Comparison of ENCODE assay signal across 9 mouse cellular contexts in the genomic region with DNA sequence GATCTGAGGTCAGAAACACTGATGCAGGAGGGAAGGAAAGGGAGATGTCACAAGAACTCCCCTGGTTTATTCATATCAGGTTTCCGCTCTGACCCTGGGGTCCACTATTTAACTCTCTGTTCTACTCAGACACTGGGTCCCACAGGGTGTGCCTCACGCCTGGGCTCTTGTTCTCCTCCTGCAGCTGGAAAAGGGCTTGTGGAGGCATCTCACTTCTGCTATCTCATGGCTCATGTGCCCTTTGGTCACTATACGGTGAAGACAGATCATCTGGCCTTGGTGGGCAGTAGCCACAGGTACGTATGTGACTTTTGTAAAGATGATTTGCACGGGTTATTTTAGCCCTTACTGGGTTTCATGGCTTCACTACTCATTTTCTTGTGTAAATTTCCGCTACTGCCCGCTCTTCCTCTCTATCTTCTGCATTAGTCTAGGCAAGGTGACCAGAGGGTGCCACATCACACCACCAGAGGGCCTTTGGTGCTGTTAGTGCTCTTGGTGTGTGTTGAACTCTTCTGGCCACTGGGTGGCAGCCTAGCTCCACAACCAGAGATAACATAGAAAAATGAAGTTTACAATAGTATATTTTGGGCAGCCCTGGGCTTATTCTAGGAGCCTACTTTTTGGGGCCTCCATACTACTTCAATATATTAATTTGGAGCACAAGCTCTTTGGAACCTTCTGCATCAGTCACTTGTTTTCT. TPM values are rescaled to one million over a fixed set of nuclear protein-coding genes. Genes with fewer than 3 reads are reported as not detected.
DNase-seq lines count a peak whose midpoint lies in the region; TF ChIP-seq lines count a peak whose summit lies in the region.
"Had no signal": no experiment of that assay in that cellular context is flagged by ENCODE, and none has a peak within 500 bp of the region (broad histone marks: within the 10 kb centered on the region; RNA-seq: fewer than 3 reads in every experiment).

No protein-coding gene starts in this region.

- DNase-seq in gastrocnemius, postnatal 10 days: peak; percentile 46
- DNase-seq in gastrocnemius, adult 8-10 months (ENCODE audit: low spot score in 2 of 2): no peak
- peak; percentile 69 for DNase-seq in forebrain, embryonic 10.5 days (ENCODE audit: extremely low spot score, low spot score)
- DNase-seq in induced T-regulatory cell, adult 2 months (ENCODE audit: low read depth): peak; percentile 66
- peak; percentile 67 to 83 for DNase-seq in left cerebral cortex, adult 18-20 months (ENCODE audit: low spot score in 2 of 2)
- peak; percentile 79 for DNase-seq in mesoderm, embryonic 11.5 days (ENCODE audit: low read depth, low spot score)
- peak; percentile 77 for DNase-seq in right cerebral cortex, postnatal 25 days

- no peak for TF ChIP-seq POLR2A in bone marrow macrophage, adult 2 months (IDR thresholded peaks at IDR 0.05; ENCODE audit: borderline replicate concordance, low read depth, low read length)

- no peak overlapping the region for H3K4me3 ChIP-seq in bone marrow macrophage, adult 2 months (ENCODE audit: insufficient read depth, low read length)
- no peak overlapping the region for H3K4me3 ChIP-seq in forebrain, embryonic 10.5 days

- TF ChIP-seq CTCF in bone marrow macrophage, adult 2 months (IDR thresholded peaks at IDR 0.05; ENCODE audit: low read depth, low read length): peak; percentile 83

- no peaks in the 10 kb centered on the region for H3K36me3 ChIP-seq in forebrain, embryonic 10.5 days (replicated peaks)

- WGBS in forebrain, embryonic 10.5 days: 56% methylated on average over 7 of the region's 7 CpGs

- H3K27me3 ChIP-seq in forebrain, embryonic 10.5 days (ENCODE audit: poor library complexity, severe bottlenecking): peaks cover 36% of the 10 kb centered on the region

- H3K27ac ChIP-seq in bone marrow macrophage, adult 2 months (ENCODE audit: insufficient read depth, low read depth, low read length): no peak overlapping the region
- H3K27ac ChIP-seq in forebrain, embryonic 10.5 days: no peak overlapping the region
- H3K27ac ChIP-seq: macrophage had no signal

- no peaks in the 10 kb centered on the region for H3K9me3 ChIP-seq in forebrain, embryonic 10.5 days

- H3K4me1 ChIP-seq in bone marrow macrophage, adult 2 months (ENCODE audit: control insufficient read depth, insufficient read depth, low read length): peaks cover 10% of the 10 kb centered on the region
- peaks cover 17% of the 10 kb centered on the region for H3K4me1 ChIP-seq in forebrain, embryonic 10.5 days

RNA-seq across cellular contexts. Expression of a gene that starts 46.4 kb away (rescaled TPM):
- 1 to 10 TPM; 3.5 to 4.3 TPM for total RNA-seq in gastrocnemius, postnatal 10 days (2021)
- under 1 TPM; 0.29 to 0.79 (median 0.44) TPM for total RNA-seq in gastrocnemius, adult 8-10 months (2022)
- polyA plus RNA-seq in bone marrow macrophage, adult 2 months (2012; ENCODE audit: insufficient read depth, insufficient read length, missing spikeins): 0.16 TPM in 1 of 2 replicates, not detected in the other
- 0.63 and 0.73 TPM in 2 replicates for polyA plus RNA-seq in forebrain, embryonic 10.5 days (2016; fragmentation: Nextera tagmentation; extraction: Ambion mirVana)
- total RNA-seq in left cerebral cortex, adult 18-20 months (2021): 1 to 10 TPM; 1.4 to 1.8 TPM
- polyA plus RNA-seq: macrophage had no signal

Comparison
In these comparisons a context has a peak if more than half of its experiments do, and no peak if none do; other contexts are left out.
1. DNase-seq: peak in gastrocnemius, postnatal 10 days (single experiment), forebrain, embryonic 10.5 days (single experiment), induced T-regulatory cell, adult 2 months (single experiment), left cerebral cortex, adult 18-20 months (2 of 2), mesoderm, embryonic 11.5 days (single experiment) and right cerebral cortex, postnatal 25 days (single experiment); none in gastrocnemius, adult 8-10 months (0 of 2).